Mouse (Mus musculus) bone marrow, adult 2 months (tissue): ENCODE measurements around the gene Ptprt.

ENCODE experiments used
- CTCF ChIP-seq: fragments of 200-500 bp; IDR thresholded peaks from 2 replicates; pipeline ENCODE4 v1.5.1; 2011; ENCODE audit warnings: low read length, control low read depth; ENCODE audit not compliant: control insufficient read depth, insufficient read depth
- POLR2A ChIP-seq: fragments of 200-500 bp; IDR thresholded peaks from 2 replicates; pipeline ENCODE4 v1.6.1; 2011; ENCODE audit warnings: low read depth, mild to moderate bottlenecking, control low read depth, low read length, borderline replicate concordance; ENCODE audit not compliant: control insufficient read depth

DNA sequence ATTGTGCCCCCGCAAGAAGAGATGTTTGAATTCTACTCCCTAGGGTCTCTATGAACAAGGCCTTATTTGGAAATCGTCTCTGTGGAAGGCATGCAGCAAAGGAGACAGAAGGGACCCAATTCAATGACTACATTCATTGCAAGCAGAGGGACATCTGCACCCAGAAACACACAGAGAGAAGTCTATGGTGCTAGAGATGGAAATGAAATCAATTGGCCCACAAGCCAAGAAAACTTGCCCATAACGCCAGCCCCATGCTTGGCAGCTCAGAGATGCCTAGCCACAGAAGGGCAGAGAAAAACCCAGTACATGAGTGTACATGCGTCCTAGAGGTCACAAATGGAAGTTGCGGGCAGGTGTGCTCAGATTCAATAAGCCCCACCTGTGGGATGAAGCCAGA lies 443.1 kb downstream of the Ptprt start:
- no peak for TF ChIP-seq CTCF
- no peak for TF ChIP-seq POLR2A
